Mouse (Mus musculus) C2C12 (cell line): ENCODE measurements around the gene Wwc2.

Experiments used
- CEBPB ChIP-seq: IDR thresholded peaks from one replicate; pipeline ENCODE4 v1.6.1; 2011; ENCODE audit warnings: low read depth, mild to moderate bottlenecking, control low read depth, moderate library complexity
- CTCF ChIP-seq: IDR thresholded peaks from one replicate; pipeline ENCODE4 v1.5.1; 2011; ENCODE audit not compliant: control insufficient read depth, insufficient read depth, insufficient read length

- TF ChIP-seq CTCF = no peak
- TF ChIP-seq CEBPB = no peak
Measured at GRCm38 (mm10) chr8:47781881-47782280, 208.8 kb downstream of the Wwc2 start.
